Mouse (Mus musculus) lung, adult 2 months (tissue): ENCODE measurements at regions not wholly inside any gene's neighbourhood (a gene's known extent, or its start where the extent isn't known, plus 50 kb on each side); places are given as distances from the start of the nearest gene placed in this dataset.

Experiments
- CTCF ChIP-seq: fragments of 200-500 bp; IDR thresholded peaks from 2 replicates; pipeline ENCODE4 v1.5.1; 2011; ENCODE audit warnings: mild to moderate bottlenecking, low read length, control low read depth; ENCODE audit not compliant: insufficient read depth
- POLR2A ChIP-seq: fragments of 200-500 bp; IDR thresholded peaks from 2 replicates; pipeline ENCODE4 v1.6.1; 2011; ENCODE audit warnings: low read depth, mild to moderate bottlenecking, control low read depth, low read length, borderline replicate concordance; ENCODE audit errors: extremely low read depth

- TF ChIP-seq CTCF (no peak), POLR2A (no peak)
These were observed 531.8 kb upstream of the Cdh11 start for GRCm38 (mm10) chr8:103317149-103317725.
